ENCODE assay signal across 8 mouse cellular contexts in the genomic region with DNA sequence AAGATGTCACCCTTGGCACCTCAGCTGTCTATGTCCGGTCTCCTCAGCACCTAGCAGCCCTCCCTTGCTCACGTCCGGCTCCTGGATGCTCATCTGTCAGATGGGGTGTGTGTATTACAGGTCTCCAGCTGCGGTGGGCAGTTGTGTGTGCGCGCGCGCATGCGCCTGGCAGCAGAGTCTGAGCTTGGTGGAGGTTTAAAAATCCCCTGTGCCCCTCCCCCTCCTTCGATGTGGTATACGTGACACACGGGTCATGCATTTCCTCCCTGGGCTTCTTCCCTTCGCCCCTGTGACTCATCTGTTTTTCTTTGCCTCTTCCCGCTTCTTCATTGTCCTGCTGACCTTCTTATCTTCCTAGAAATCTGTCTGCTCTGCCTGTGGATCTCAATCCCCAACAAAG. TPM values are rescaled to one million over a fixed set of nuclear protein-coding genes. Genes with fewer than 3 reads are reported as not detected.
DNase-seq lines count a peak whose midpoint lies in the region; ATAC-seq and TF ChIP-seq lines count a peak whose summit lies in the region.

No protein-coding gene starts in this region.

- H3K79me2 ChIP-seq in MEL (ENCODE audit: control insufficient read depth, insufficient read depth, low read length, poor library complexity), result no peaks in the 10 kb centered on the region

- H3K9ac ChIP-seq in forebrain, embryonic 11.5 days (ENCODE audit: low read length), result no peak overlapping the region
- no peak overlapping the region for H3K9ac ChIP-seq in forebrain, embryonic 14.5 days (ENCODE audit: low read length)
- H3K9ac ChIP-seq in MEL (ENCODE audit: control insufficient read depth, low read depth, low read length, poor library complexity, severe bottlenecking), result no peak overlapping the region
- H3K9ac ChIP-seq in heart, embryonic 16.5 days (ENCODE audit: low read length), result 0 out of 2 replicates have a peak overlapping the region, but pooled peaks have one; percentile 29

- TF ChIP-seq POLR2A in MEL (IDR thresholded peaks at IDR 0.05; ENCODE audit: control insufficient read depth in 1 of 2, insufficient read depth in 1 of 2, low read depth in 1 of 2, low read length in 2 of 2, poor library complexity in 1 of 2), result no peak

- H3K27ac ChIP-seq in forebrain, embryonic 11.5 days (ENCODE audit: low read depth, low read length), result no peak overlapping the region
- no peak overlapping the region for H3K27ac ChIP-seq in forebrain, embryonic 14.5 days (ENCODE audit: low read depth, low read length)
- no peak overlapping the region for H3K27ac ChIP-seq in MEL (ENCODE audit: control insufficient read depth, low read depth, low read length)
- H3K27ac ChIP-seq in heart, embryonic 16.5 days (ENCODE audit: low read length), result peak overlapping the region; percentile 32; the same call in 1 of the 2 replicates

- DNase-seq in forebrain, embryonic 11.5 days (ENCODE audit: low spot score), result peak; percentile 57
- no peak for DNase-seq in forebrain, embryonic 14.5 days (ENCODE audit: low spot score)
- DNase-seq in MEL (ENCODE audit: low read depth, low spot score), result peak; percentile 22
- peak; percentile 39 for DNase-seq in lung, postnatal 10 days
- DNase-seq in spleen, postnatal 36 days (ENCODE audit: low spot score in 2 of 2), result peak; percentile 38 to 43
- DNase-seq in gastrocnemius, postnatal 4 days (ENCODE audit: low spot score in 2 of 2), result no peak
- no peak for DNase-seq in layer of hippocampus, adult 8-10 months (ENCODE audit: low spot score in 2 of 2)

- 0 out of 2 replicates have a peak, but pooled peaks cover 3% of the 10 kb centered on the region for H3K4me1 ChIP-seq in forebrain, embryonic 11.5 days (replicated peaks; ENCODE audit: control insufficient read depth, insufficient read depth, low read length)
- no peaks in the 10 kb centered on the region for H3K4me1 ChIP-seq in forebrain, embryonic 14.5 days (ENCODE audit: control insufficient read depth, insufficient read depth, low read length)
- H3K4me1 ChIP-seq in MEL (ENCODE audit: control insufficient read depth in 1 of 2, insufficient read depth in 2 of 2, low read length in 2 of 2), result 0 out of 4 replicates have a peak, but pooled peaks cover 0 to 6% of the 10 kb centered on the region in 2 experiments
- peaks cover 12% of the 10 kb centered on the region for H3K4me1 ChIP-seq in heart, embryonic 16.5 days (ENCODE audit: control insufficient read depth, insufficient read depth, low read length)

- H3K4me2 ChIP-seq in forebrain, embryonic 11.5 days (ENCODE audit: low read depth, low read length, severe bottlenecking), result no peak overlapping the region
- no peak overlapping the region for H3K4me2 ChIP-seq in forebrain, embryonic 14.5 days (ENCODE audit: low read length)
- H3K4me2 ChIP-seq in heart, embryonic 16.5 days (ENCODE audit: low read depth, low read length), result peak overlapping the region; percentile 47

- 62% methylated on average over 14 of the region's 14 CpGs for WGBS in forebrain, embryonic 11.5 days
- WGBS in forebrain, embryonic 14.5 days, result 64% methylated on average over 14 of the region's 14 CpGs
- 25% methylated on average over 14 of the region's 14 CpGs for WGBS in heart, embryonic 16.5 days

- TF ChIP-seq CTCF in MEL (IDR thresholded peaks at IDR 0.05 in 2 of 3, conservative IDR thresholded peaks at IDR 0.05 in 1 of 3; ENCODE audit: control insufficient read depth in 1 of 3, insufficient read depth in 1 of 3, low read depth in 2 of 3, low read length in 3 of 3, poor library complexity in 1 of 3, severe bottlenecking in 1 of 3), result no peak

- TF ChIP-seq EP300 in MEL (IDR thresholded peaks at IDR 0.05; ENCODE audit: low read depth in 1 of 2, low read length in 2 of 2), result no peak

- H3K27me3 ChIP-seq in forebrain, embryonic 11.5 days (ENCODE audit: control insufficient read depth, insufficient read depth, low read length), result no peaks in the 10 kb centered on the region
- no peaks in the 10 kb centered on the region for H3K27me3 ChIP-seq in forebrain, embryonic 14.5 days (replicated peaks; ENCODE audit: control insufficient read depth, insufficient read depth, low read length)
- H3K27me3 ChIP-seq in MEL (ENCODE audit: control insufficient read depth in 1 of 2, insufficient read depth in 2 of 2, low read length in 2 of 2), result peaks cover 0 to 1% of the 10 kb centered on the region in 2 experiments; a peak in 2 of 4 replicates
- H3K27me3 ChIP-seq in heart, embryonic 16.5 days (ENCODE audit: control insufficient read depth, insufficient read depth, low read length), result no peaks in the 10 kb centered on the region

- H3K4me3 ChIP-seq in forebrain, embryonic 11.5 days (ENCODE audit: low read depth, low read length), result no peak overlapping the region
- no peak overlapping the region for H3K4me3 ChIP-seq in forebrain, embryonic 14.5 days (ENCODE audit: low read depth, low read length)
- no peak overlapping the region for H3K4me3 ChIP-seq in MEL (ENCODE audit: control insufficient read depth in 1 of 2, insufficient read depth in 1 of 2, low read depth in 2 of 2, low read length in 2 of 2)
- H3K4me3 ChIP-seq in heart, embryonic 16.5 days (ENCODE audit: low read length), result peak overlapping the region; percentile 12; the same call in 1 of the 2 replicates

- no peaks in the 10 kb centered on the region for H3K36me3 ChIP-seq in forebrain, embryonic 11.5 days (ENCODE audit: control insufficient read depth, insufficient read depth, low read length)
- 0 out of 2 replicates have a peak, but pooled peaks cover 5% of the 10 kb centered on the region for H3K36me3 ChIP-seq in forebrain, embryonic 14.5 days (ENCODE audit: control insufficient read depth, insufficient read depth, low read length)
- H3K36me3 ChIP-seq in MEL (ENCODE audit: control insufficient read depth in 1 of 2, insufficient read depth in 2 of 2, low read length in 2 of 2), result no peaks in the 10 kb centered on the region
- no peaks in the 10 kb centered on the region for H3K36me3 ChIP-seq in heart, embryonic 16.5 days (ENCODE audit: control insufficient read depth, insufficient read depth)

- no peak for ATAC-seq in forebrain, embryonic 11.5 days (replicated peaks; ENCODE audit: low FRiP score)
- ATAC-seq in forebrain, embryonic 14.5 days, result no peak
- ATAC-seq in heart, embryonic 16.5 days (replicated peaks; ENCODE audit: extremely low read depth, insufficient read depth, low FRiP score), result peak; percentile 68; the same call in 1 of the 2 replicates

- no peak for TF ChIP-seq RAD21 in MEL (IDR thresholded peaks at IDR 0.05; ENCODE audit: low read depth, low read length)

- no peaks in the 10 kb centered on the region for H3K9me3 ChIP-seq in forebrain, embryonic 11.5 days (ENCODE audit: control insufficient read depth, low read length)
- no peaks in the 10 kb centered on the region for H3K9me3 ChIP-seq in forebrain, embryonic 14.5 days (replicated peaks; ENCODE audit: control insufficient read depth, low read length)
- no peaks in the 10 kb centered on the region for H3K9me3 ChIP-seq in MEL (replicated peaks; ENCODE audit: insufficient read depth, low read length)
- no peaks in the 10 kb centered on the region for H3K9me3 ChIP-seq in heart, embryonic 16.5 days (replicated peaks; ENCODE audit: control insufficient read depth, low read length)

RNA-seq across cellular contexts. Expression of a gene that starts 14.6 kb away (rescaled TPM):
- 47.0 and 47.1 TPM in 2 replicates for polyA plus RNA-seq in forebrain, embryonic 11.5 days (2014; fragmentation: Nextera tagmentation; extraction: Ambion mirVana)
- 28.3 and 37.0 TPM in 2 replicates for polyA plus RNA-seq in forebrain, embryonic 14.5 days (2014; fragmentation: Nextera tagmentation; extraction: Ambion mirVana)
- 35.4 and 41.5 TPM in 2 replicates for total RNA-seq in MEL (2012; rRNA removed)
- 10 to 100 TPM in 1 of 2 experiments, not detected in 1; 34.6 TPM for polyA plus RNA-seq in MEL (2012; ENCODE audit: insufficient read depth in 1 of 2, insufficient read length in 2 of 2, low read depth in 1 of 2, low replicate concordance in 2 of 2, missing spikeins in 1 of 2)
- polyA plus RNA-seq in heart, embryonic 16.5 days (2015; fragmentation: Nextera tagmentation; extraction: Ambion mirVana), result 26.1 and 30.0 TPM in 2 replicates
- 10 to 100 TPM; 28.7 to 33.5 TPM for total RNA-seq in gastrocnemius, postnatal 4 days (2021)
- 10 to 100 TPM; 27.6 to 34.5 (median 32.5) TPM for total RNA-seq in layer of hippocampus, adult 8-10 months (2022)

RNA-seq across cellular contexts. Expression of a gene that starts 16.4 kb away (rescaled TPM):
- not detected in 2 replicates for polyA plus RNA-seq in forebrain, embryonic 11.5 days (2014; fragmentation: Nextera tagmentation; extraction: Ambion mirVana)
- not detected in 2 replicates for polyA plus RNA-seq in forebrain, embryonic 14.5 days (2014; fragmentation: Nextera tagmentation; extraction: Ambion mirVana)
- not detected in 2 replicates for total RNA-seq in MEL (2012; rRNA removed)
- polyA plus RNA-seq in MEL (2012; ENCODE audit: insufficient read depth in 1 of 2, insufficient read length in 2 of 2, low read depth in 1 of 2, low replicate concordance in 2 of 2, missing spikeins in 1 of 2), result 1 to 10 TPM in 1 of 2 experiments, not detected in 1; 1.9 TPM
- polyA plus RNA-seq in heart, embryonic 16.5 days (2015; fragmentation: Nextera tagmentation; extraction: Ambion mirVana), result 3.4 TPM in 1 of 2 replicates, not detected in the other
- total RNA-seq in gastrocnemius, postnatal 4 days (2021), result 10 to 100 TPM; 12.3 to 12.6 TPM
- 10 to 100 TPM in 3 of 4 experiments, 1 to 10 TPM in 1; 7.2 to 42.3 (median 29.6) TPM for total RNA-seq in layer of hippocampus, adult 8-10 months (2022)

RNA-seq across cellular contexts. Expression of a gene that starts 35.8 kb away (rescaled TPM):
- polyA plus RNA-seq in forebrain, embryonic 11.5 days (2014; fragmentation: Nextera tagmentation; extraction: Ambion mirVana), result 139 and 144 TPM in 2 replicates
- polyA plus RNA-seq in forebrain, embryonic 14.5 days (2014; fragmentation: Nextera tagmentation; extraction: Ambion mirVana), result 133 and 140 TPM in 2 replicates
- 351 and 459 TPM in 2 replicates for total RNA-seq in MEL (2012; rRNA removed)
- 100 to 1,000 TPM in 1 of 2 experiments, 10 to 100 TPM in 1; 85.1 to 444 TPM for polyA plus RNA-seq in MEL (2012; ENCODE audit: insufficient read depth in 1 of 2, insufficient read length in 2 of 2, low read depth in 1 of 2, low replicate concordance in 2 of 2, missing spikeins in 1 of 2)
- polyA plus RNA-seq in heart, embryonic 16.5 days (2015; fragmentation: Nextera tagmentation; extraction: Ambion mirVana), result 81.8 and 84.6 TPM in 2 replicates
- 100 to 1,000 TPM; 118 to 130 TPM for total RNA-seq in gastrocnemius, postnatal 4 days (2021)
- 100 to 1,000 TPM in 2 of 4 experiments, 10 to 100 TPM in 2; 97.7 to 104 (median 99.8) TPM for total RNA-seq in layer of hippocampus, adult 8-10 months (2022)

RNA-seq across cellular contexts. Expression of a gene that starts 44.9 kb away (rescaled TPM):
- polyA plus RNA-seq in forebrain, embryonic 11.5 days (2014; fragmentation: Nextera tagmentation; extraction: Ambion mirVana), result 69.1 and 69.4 TPM in 2 replicates
- polyA plus RNA-seq in forebrain, embryonic 14.5 days (2014; fragmentation: Nextera tagmentation; extraction: Ambion mirVana), result 71.1 and 78.0 TPM in 2 replicates
- 59.7 and 78.9 TPM in 2 replicates for total RNA-seq in MEL (2012; rRNA removed)
- 100 to 1,000 TPM in 1 of 2 experiments, not detected in 1; 155 TPM for polyA plus RNA-seq in MEL (2012; ENCODE audit: insufficient read depth in 1 of 2, insufficient read length in 2 of 2, low read depth in 1 of 2, low replicate concordance in 2 of 2, missing spikeins in 1 of 2)
- polyA plus RNA-seq in heart, embryonic 16.5 days (2015; fragmentation: Nextera tagmentation; extraction: Ambion mirVana), result 35.3 and 35.7 TPM in 2 replicates
- total RNA-seq in gastrocnemius, postnatal 4 days (2021), result 10 to 100 TPM; 23.8 to 26.4 TPM
- total RNA-seq in layer of hippocampus, adult 8-10 months (2022), result 10 to 100 TPM; 29.9 to 41.0 (median 34.0) TPM

RNA-seq across cellular contexts. Expression of a gene that starts 45.7 kb away (rescaled TPM):
- polyA plus RNA-seq in forebrain, embryonic 11.5 days (2014; fragmentation: Nextera tagmentation; extraction: Ambion mirVana), result 8.8 and 9.2 TPM in 2 replicates
- 11.7 and 12.5 TPM in 2 replicates for polyA plus RNA-seq in forebrain, embryonic 14.5 days (2014; fragmentation: Nextera tagmentation; extraction: Ambion mirVana)
- not detected in 2 replicates for total RNA-seq in MEL (2012; rRNA removed)
- polyA plus RNA-seq in MEL (2012; ENCODE audit: insufficient read depth in 1 of 2, insufficient read length in 2 of 2, low read depth in 1 of 2, low replicate concordance in 2 of 2, missing spikeins in 1 of 2), result not detected
- 1.3 and 1.5 TPM in 2 replicates for polyA plus RNA-seq in heart, embryonic 16.5 days (2015; fragmentation: Nextera tagmentation; extraction: Ambion mirVana)
- total RNA-seq in gastrocnemius, postnatal 4 days (2021), result 1 to 10 TPM; 4.1 to 4.5 TPM
- total RNA-seq in layer of hippocampus, adult 8-10 months (2022), result 100 to 1,000 TPM; 112 to 115 (median 114) TPM

Comparison
In these comparisons a context has a peak if more than half of its experiments do, and no peak if none do; other contexts are left out.
1. DNase-seq: peak in forebrain, embryonic 11.5 days (single experiment), MEL (single experiment), lung, postnatal 10 days (single experiment) and spleen, postnatal 36 days (2 of 2); none in forebrain, embryonic 14.5 days (single experiment), gastrocnemius, postnatal 4 days (0 of 2) and layer of hippocampus, adult 8-10 months (0 of 2).